In genomic region chr10:111096811-111097210, GRCm38 (mm10) we compare ENCODE assay signal across 35 mouse cellular contexts.
"Had no signal": no experiment of that assay in that cellular context is flagged by ENCODE, and none has a peak within 500 bp of the region (broad histone marks: within the 10 kb centered on the region; RNA-seq: fewer than 3 reads in every experiment).

No protein-coding gene starts in this region.

- H3K36me3 ChIP-seq: heart, embryonic 10.5 days; heart, embryonic 12.5 days; heart, embryonic 13.5 days; heart, embryonic 15.5 days; hindbrain, embryonic 10.5 days; hindbrain, embryonic 12.5 days; hindbrain, embryonic 13.5 days; hindbrain, embryonic 15.5 days; intestine, embryonic 15.5 days; kidney, embryonic 15.5 days had no signal

- H3K4me3 ChIP-seq: heart, embryonic 10.5 days; heart, embryonic 12.5 days; heart, embryonic 13.5 days; heart, embryonic 15.5 days; hindbrain, embryonic 10.5 days; hindbrain, embryonic 12.5 days; hindbrain, embryonic 13.5 days; hindbrain, embryonic 15.5 days; intestine, embryonic 15.5 days; kidney, embryonic 15.5 days; layer of hippocampus, adult 2 months had no signal

- H3K9ac ChIP-seq: heart, embryonic 12.5 days; heart, embryonic 13.5 days; heart, embryonic 15.5 days; hindbrain, embryonic 12.5 days; hindbrain, embryonic 13.5 days; hindbrain, embryonic 14.5 days; hindbrain, embryonic 15.5 days; intestine, embryonic 15.5 days; kidney, embryonic 15.5 days had no signal

- H3K27me3 ChIP-seq: heart, embryonic 12.5 days; heart, embryonic 13.5 days; heart, embryonic 15.5 days; hindbrain, embryonic 12.5 days; hindbrain, embryonic 13.5 days; hindbrain, embryonic 15.5 days; intestine, embryonic 15.5 days; kidney, embryonic 15.5 days had no signal

- H3K4me1 ChIP-seq: intestine, embryonic 15.5 days had no signal

- ATAC-seq: hindbrain, embryonic 16.5 days; hindbrain, postnatal 0 days; inflammation-experienced regulatory T-cells, adult 6 months; intestine, embryonic 15.5 days; intestine, embryonic 16.5 days; intestine, postnatal 0 days had no signal

- H3K4me2 ChIP-seq: heart, embryonic 11.5 days; heart, embryonic 12.5 days; heart, embryonic 13.5 days; heart, embryonic 15.5 days; hindbrain, embryonic 12.5 days; hindbrain, embryonic 13.5 days; hindbrain, embryonic 14.5 days; hindbrain, embryonic 15.5 days; intestine, embryonic 15.5 days; kidney, embryonic 15.5 days had no signal

- H3K27ac ChIP-seq: heart, embryonic 10.5 days; heart, embryonic 13.5 days; heart, embryonic 15.5 days; hindbrain, embryonic 10.5 days; hindbrain, embryonic 12.5 days; hindbrain, embryonic 14.5 days; hindbrain, embryonic 15.5 days; hindbrain, postnatal 0 days; intestine, embryonic 15.5 days; kidney, embryonic 15.5 days; kidney, postnatal 0 days; layer of hippocampus, adult 2 months had no signal

- DNase-seq: heart, postnatal 10 days; heart, postnatal 14 days; heart, postnatal 36 days; heart, postnatal 4 days; kidney, adult 11 months; kidney, adult 18-20 months; kidney, adult 2 months; kidney, adult 8-10 months; kidney, adult 9 months; kidney, postnatal 10 days; kidney, postnatal 14 days; kidney, postnatal 25 days; kidney, postnatal 36 days; kidney, postnatal 4 days; layer of hippocampus, adult 9-11 months; layer of hippocampus, postnatal 36 days had no signal

- H3K9me3 ChIP-seq: heart, embryonic 10.5 days; heart, embryonic 12.5 days; heart, embryonic 13.5 days; heart, embryonic 15.5 days; hindbrain, embryonic 10.5 days; hindbrain, embryonic 12.5 days; hindbrain, embryonic 13.5 days; hindbrain, embryonic 15.5 days; intestine, embryonic 15.5 days; kidney, embryonic 15.5 days had no signal
